ENCODE assay signal across 20 mouse cellular contexts in genomic region chr13:51659573-51659972, GRCm38 (mm10).
"Had no signal": no experiment of that assay in that cellular context is flagged by ENCODE, and none has a peak within 500 bp of the region (broad histone marks: within the 10 kb centered on the region; RNA-seq: fewer than 3 reads in every experiment).

No protein-coding gene starts in this region.

- H3K27ac ChIP-seq: liver, embryonic 15.5 days; lung, embryonic 15.5 days; macrophage; midbrain, embryonic 13.5 days; midbrain, embryonic 15.5 days; neural tube, embryonic 13.5 days; neural tube, embryonic 15.5 days; stomach, embryonic 15.5 days; stomach, postnatal 0 days had no signal

- DNase-seq: liver, postnatal 0 days; lung, adult 2 months; lung, postnatal 14 days; lung, postnatal 36 days; retina, postnatal 1 day; right cerebral cortex, postnatal 14 days; thymus, adult 18-20 months; thymus, postnatal 14 days; thymus, postnatal 36 days had no signal

- H3K4me3 ChIP-seq: liver, embryonic 15.5 days; lung, embryonic 15.5 days; megakaryocyte, embryonic 14.5 days; midbrain, embryonic 13.5 days; midbrain, embryonic 15.5 days; neural tube, embryonic 13.5 days; neural tube, embryonic 15.5 days; stomach, embryonic 15.5 days had no signal

- ATAC-seq: liver, postnatal 0 days; lung, postnatal 0 days; midbrain, embryonic 13.5 days; midbrain, embryonic 15.5 days had no signal
